Mouse (Mus musculus) MEL (cell line): ENCODE measurements at regions not wholly inside any gene's neighbourhood (a gene's known extent, or its start where the extent isn't known, plus 50 kb on each side); places are given as distances from the start of the nearest gene placed in this dataset.

ENCODE experiments used
- DNase-seq: peaks from one replicate; pipeline ENCODE4 v3.0.0; 2011; ENCODE audit warnings: low read depth, low spot score
- H3K27ac ChIP-seq: 2 replicates; pipeline ENCODE4 v1.5.1; 2012; ENCODE audit warnings: low read depth, mild to moderate bottlenecking, control low read depth, low read length, moderate library complexity; ENCODE audit not compliant: control insufficient read depth
- H3K27me3 ChIP-seq, 2 experiments: fragments of 150-350 bp in 1 of 2; sonication (generic) in 1 of 2; 2 replicates each; pipeline ENCODE4 v1.6.1; 2012; ENCODE audit warnings: low read length in 2 of 2, mild to moderate bottlenecking in 2 of 2, improper control_type of control experiment in 1 of 2, moderate library complexity in 1 of 2; ENCODE audit not compliant: insufficient read depth in 2 of 2, control insufficient read depth in 1 of 2
- H3K36me3 ChIP-seq, 2 experiments: 2 replicates each; pipeline ENCODE4 v1.6.1; 2012 to 2014; ENCODE audit warnings: low read length in 2 of 2, improper control_type of control experiment in 1 of 2, inconsistent platforms in 1 of 2, mild to moderate bottlenecking in 1 of 2; ENCODE audit not compliant: insufficient read depth in 2 of 2, control insufficient read depth in 1 of 2
- H3K4me1 ChIP-seq, 2 experiments: fragments of 150-350 bp in 1 of 2; sonication (generic) in 1 of 2; 2 replicates each; pipeline ENCODE4 v1.6.1; 2012; ENCODE audit warnings: low read length in 2 of 2, improper control_type of control experiment in 1 of 2, mild to moderate bottlenecking in 1 of 2; ENCODE audit not compliant: insufficient read depth in 2 of 2, control insufficient read depth in 1 of 2
- H3K4me3 ChIP-seq, 2 experiments: fragments of 150-350 bp in 1 of 2; sonication (generic) in 1 of 2; 2 replicates each; pipeline ENCODE4 v1.5.1; 2012; ENCODE audit warnings: low read depth in 2 of 2, low read length in 2 of 2, mild to moderate bottlenecking in 2 of 2, moderate library complexity in 2 of 2, control low read depth in 1 of 2, improper control_type of control experiment in 1 of 2; ENCODE audit not compliant: control insufficient read depth in 1 of 2, insufficient read depth in 1 of 2
- H3K79me2 ChIP-seq: 2 replicates; pipeline ENCODE4 v1.6.1; 2012; ENCODE audit warnings: mild to moderate bottlenecking, low read length, moderate library complexity; ENCODE audit not compliant: control insufficient read depth, poor library complexity, insufficient read depth
- H3K9ac ChIP-seq: 2 replicates; pipeline ENCODE4 v1.6.1; 2012; ENCODE audit warnings: low read depth, mild to moderate bottlenecking, control low read depth, low read length, moderate library complexity; ENCODE audit not compliant: control insufficient read depth, poor library complexity, severe bottlenecking
- H3K9me3 ChIP-seq: fragments of 150-350 bp; sonication (generic); replicated peaks from 2 replicates; pipeline ENCODE4 v1.6.1; 2012; ENCODE audit warnings: mild to moderate bottlenecking, low read length, improper control_type of control experiment, moderate library complexity; ENCODE audit not compliant: insufficient read depth
- BHLHE40 ChIP-seq: IDR thresholded peaks from 2 replicates; pipeline ENCODE4 v1.6.1; 2012; ENCODE audit warnings: low read depth, mild to moderate bottlenecking, inconsistent platforms, low read length, improper control_type of control experiment, borderline replicate concordance
- CHD1 ChIP-seq: IDR thresholded peaks from 2 replicates; pipeline ENCODE4 v1.6.1; 2012; ENCODE audit warnings: low read depth, mild to moderate bottlenecking, inconsistent platforms, low read length, improper control_type of control experiment
- CHD2 ChIP-seq: IDR thresholded peaks from 2 replicates; pipeline ENCODE4 v1.6.1; 2011; ENCODE audit warnings: low read length, improper control_type of control experiment
- E2F4 ChIP-seq: IDR thresholded peaks from 2 replicates; pipeline ENCODE4 v1.6.1; 2011; ENCODE audit warnings: low read depth, low read length, improper control_type of control experiment, borderline replicate concordance
- ELF1 ChIP-seq: IDR thresholded peaks from 2 replicates; pipeline ENCODE4 v1.6.1; 2014; ENCODE audit warnings: low read depth, mild to moderate bottlenecking, inconsistent platforms, low read length, improper control_type of control experiment, moderate library complexity
- EP300 ChIP-seq, 2 experiments: IDR thresholded peaks; 2 replicates each; pipeline ENCODE4 v1.6.1; 2011; ENCODE audit warnings: improper control_type of control experiment in 2 of 2, low read length in 2 of 2, low read depth in 1 of 2, mild to moderate bottlenecking in 1 of 2
- ETS1 ChIP-seq: IDR thresholded peaks from 2 replicates; pipeline ENCODE4 v1.6.1; 2012; ENCODE audit warnings: low read depth, mild to moderate bottlenecking, inconsistent platforms, low read length, improper control_type of control experiment, moderate library complexity
- GABPA ChIP-seq: IDR thresholded peaks from 2 replicates; pipeline ENCODE4 v1.6.1; 2012; ENCODE audit warnings: low read depth, mild to moderate bottlenecking, inconsistent platforms, low read length, improper control_type of control experiment, moderate library complexity
- GATA1 ChIP-seq: IDR thresholded peaks from 2 replicates; pipeline ENCODE4 v1.6.1; 2011; ENCODE audit warnings: low read depth, low read length, improper control_type of control experiment
- HCFC1 ChIP-seq: IDR thresholded peaks from 2 replicates; pipeline ENCODE4 v1.6.1; 2012; ENCODE audit warnings: low read depth, mild to moderate bottlenecking, inconsistent platforms, low read length, improper control_type of control experiment, moderate library complexity
- JUND ChIP-seq: IDR thresholded peaks from 2 replicates; pipeline ENCODE4 v1.6.1; 2011; ENCODE audit warnings: low read depth, mild to moderate bottlenecking, improper control_type of control experiment, low read length
- KAT2A ChIP-seq: conservative IDR thresholded peaks from 2 replicates; pipeline ENCODE4 v1.6.1; 2012; ENCODE audit warnings: low read depth, low read length, improper control_type of control experiment, inconsistent platforms
- MAFK ChIP-seq: IDR thresholded peaks from 2 replicates; pipeline ENCODE4 v1.6.1; 2011; ENCODE audit warnings: low read depth, mild to moderate bottlenecking, low read length, improper control_type of control experiment, borderline replicate concordance
- MAX ChIP-seq: IDR thresholded peaks from 2 replicates; pipeline ENCODE4 v1.6.1; 2011; ENCODE audit warnings: low read length, improper control_type of control experiment
- MAZ ChIP-seq: IDR thresholded peaks from 2 replicates; pipeline ENCODE4 v1.6.1; 2012; ENCODE audit warnings: low read depth, mild to moderate bottlenecking, inconsistent platforms, low read length, improper control_type of control experiment
- MEF2A ChIP-seq: IDR thresholded peaks from 2 replicates; pipeline ENCODE4 v1.6.1; 2014; ENCODE audit warnings: low read depth, mild to moderate bottlenecking, inconsistent platforms, low read length, improper control_type of control experiment; ENCODE audit not compliant: poor library complexity, insufficient replicate concordance, severe bottlenecking; ENCODE audit errors: extremely low read depth
- MYB ChIP-seq: IDR thresholded peaks from 2 replicates; pipeline ENCODE4 v1.6.1; 2011; ENCODE audit warnings: mild to moderate bottlenecking, low read depth, low read length, improper control_type of control experiment
- MYC ChIP-seq: IDR thresholded peaks from 2 replicates; pipeline ENCODE4 v1.6.1; 2011; ENCODE audit warnings: low read depth, mild to moderate bottlenecking, low read length, improper control_type of control experiment, moderate library complexity
- NELFE ChIP-seq: IDR thresholded peaks from 2 replicates; pipeline ENCODE4 v1.6.1; 2011; ENCODE audit warnings: low read depth, low read length, improper control_type of control experiment
- NRF1 ChIP-seq: IDR thresholded peaks from 2 replicates; pipeline ENCODE4 v1.6.1; 2014; ENCODE audit warnings: low read depth, mild to moderate bottlenecking, inconsistent platforms, low read length, improper control_type of control experiment, moderate library complexity; ENCODE audit not compliant: poor library complexity, insufficient read depth, severe bottlenecking
- POLR2AphosphoS2 ChIP-seq: IDR thresholded peaks from 2 replicates; pipeline ENCODE4 v1.6.1; 2011; ENCODE audit warnings: low read length, improper control_type of control experiment
- POLR2AphosphoS5 ChIP-seq: IDR thresholded peaks from 2 replicates; pipeline ENCODE4 v1.6.1; 2012; ENCODE audit warnings: low read depth, borderline replicate concordance, mild to moderate bottlenecking, inconsistent platforms, low read length, moderate library complexity, mixed read lengths
- RAD21 ChIP-seq: IDR thresholded peaks from 2 replicates; pipeline ENCODE4 v1.6.1; 2011; ENCODE audit warnings: mild to moderate bottlenecking, low read depth, low read length, improper control_type of control experiment
- RCOR1 ChIP-seq: IDR thresholded peaks from 2 replicates; pipeline ENCODE4 v1.6.1; 2012; ENCODE audit warnings: low read depth, mild to moderate bottlenecking, inconsistent platforms, low read length, improper control_type of control experiment
- SIN3A ChIP-seq: IDR thresholded peaks from 2 replicates; pipeline ENCODE4 v1.6.1; 2012; ENCODE audit warnings: low read length, improper control_type of control experiment, inconsistent platforms
- SMC3 ChIP-seq: IDR thresholded peaks from 2 replicates; pipeline ENCODE4 v1.6.1; 2011; ENCODE audit warnings: low read depth, low read length, improper control_type of control experiment
- TAL1 ChIP-seq: IDR thresholded peaks from 2 replicates; pipeline ENCODE4 v1.6.1; 2012; ENCODE audit warnings: mild to moderate bottlenecking, inconsistent platforms, low read length, moderate library complexity, mixed read lengths
- TBP ChIP-seq: IDR thresholded peaks from 2 replicates; pipeline ENCODE4 v1.8.0; 2011; ENCODE audit warnings: low read depth, low read length, improper control_type of control experiment
- UBTF ChIP-seq: IDR thresholded peaks from 2 replicates; pipeline ENCODE4 v1.6.1; 2012; ENCODE audit warnings: low read depth, mild to moderate bottlenecking, inconsistent platforms, low read length, improper control_type of control experiment, moderate library complexity, borderline replicate concordance; ENCODE audit not compliant: insufficient read depth
- USF1 ChIP-seq: IDR thresholded peaks from 2 replicates; pipeline ENCODE4 v1.6.1; 2014; ENCODE audit warnings: low read depth, mild to moderate bottlenecking, inconsistent platforms, low read length, improper control_type of control experiment, moderate library complexity
- USF2 ChIP-seq, 2 experiments: IDR thresholded peaks; 2 replicates each; pipeline ENCODE4 v1.6.1; 2011 to 2012; ENCODE audit warnings: improper control_type of control experiment in 2 of 2, low read length in 2 of 2, borderline replicate concordance in 1 of 2, inconsistent platforms in 1 of 2, low read depth in 1 of 2, mild to moderate bottlenecking in 1 of 2; ENCODE audit not compliant: insufficient read depth in 1 of 2
- ZC3H11A ChIP-seq: IDR thresholded peaks from 2 replicates; pipeline ENCODE4 v1.6.1; 2012; ENCODE audit warnings: low read depth, mild to moderate bottlenecking, inconsistent platforms, low read length, improper control_type of control experiment
- ZKSCAN1 ChIP-seq: IDR thresholded peaks from 2 replicates; pipeline ENCODE4 v1.6.1; 2012; ENCODE audit warnings: low read depth, mild to moderate bottlenecking, inconsistent platforms, low read length, improper control_type of control experiment, moderate library complexity
- ZNF384 ChIP-seq: IDR thresholded peaks from 2 replicates; pipeline ENCODE4 v1.6.1; 2012; ENCODE audit warnings: low read depth, mild to moderate bottlenecking, inconsistent platforms, low read length, improper control_type of control experiment

- TF ChIP-seq ETS1, result peak; percentile 47; the same call in 1 of the 2 replicates
Measured at GRCm38 (mm10) chr10:66907842-66908241, 188.1 kb upstream of the Jmjd1c start (continued).

DNA sequence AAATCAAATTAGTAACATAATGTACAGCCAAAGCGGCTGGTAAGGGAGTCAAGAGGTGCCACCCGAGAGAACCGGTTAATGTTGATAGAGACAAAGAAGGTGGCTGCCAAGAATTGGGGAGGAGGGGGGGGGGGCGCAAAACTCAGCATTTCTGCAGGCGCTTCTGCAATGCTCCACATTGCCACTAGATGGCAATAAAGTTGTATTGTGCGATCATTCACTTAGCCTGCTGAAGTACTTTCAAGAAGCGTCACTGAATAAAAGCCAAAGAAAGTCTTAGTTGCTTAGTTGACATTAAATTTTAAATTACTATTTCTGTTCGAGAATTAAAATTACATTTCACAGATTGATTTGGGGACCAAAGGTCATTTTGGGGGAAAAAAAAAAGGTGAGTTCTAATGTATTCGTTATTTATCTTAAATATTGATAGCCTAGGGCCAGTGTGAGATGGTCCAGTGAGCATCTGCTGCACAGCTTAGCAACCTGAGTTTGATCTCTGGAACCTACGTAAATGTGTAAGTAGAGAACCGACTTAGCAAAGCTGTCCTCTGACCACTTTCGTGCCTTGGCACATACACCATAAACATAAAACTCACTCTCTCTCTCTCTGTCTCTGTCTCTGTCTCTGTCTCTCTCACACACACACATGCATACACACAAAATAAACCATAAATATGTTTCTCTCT lies 186.6 kb upstream of the Jmjd1c start:
- H3K27ac ChIP-seq, result no peak overlapping the region
- no peaks in the 10 kb centered on the region for H3K9me3 ChIP-seq
- H3K9ac ChIP-seq, result no peak overlapping the region
- H3K36me3 ChIP-seq, result peaks cover 0 to 32% of the 10 kb centered on the region in 2 experiments; a peak in 2 of 4 replicates
- no peak overlapping the region for H3K4me3 ChIP-seq
- H3K4me1 ChIP-seq, result peaks cover 2 to 27% of the 10 kb centered on the region in 2 experiments; a peak in 3 of 4 replicates
- H3K79me2 ChIP-seq, result no peaks in the 10 kb centered on the region
- DNase-seq, result peak; percentile 79
- no peaks in the 10 kb centered on the region for H3K27me3 ChIP-seq
- TF ChIP-seq TAL1 (no peak), ELF1 (no peak), RAD21 (peak; percentile 94), MYB (no peak), CHD1 (no peak), ZNF384 (no peak), RCOR1 (no peak), MAZ (0 out of 2 replicates have a peak, but pooled peaks have one; percentile 54), SMC3 (peak; percentile 87), USF2 (IDR thresholded peaks at IDR 0.05; ENCODE audit: borderline replicate concordance in 1 of 2, insufficient read depth in 1 of 2, low read depth in 1 of 2, low read length in 2 of 2) (no peak), MYC (no peak), MAFK (0 out of 2 replicates have a peak, but pooled peaks have one; percentile 16), KAT2A (no peak), SIN3A (peak; percentile 46; the same call in 1 of the 2 replicates), ZC3H11A (peak; percentile 89), POLR2AphosphoS2 (no peak), HCFC1 (no peak), NRF1 (no peak), USF1 (no peak), JUND (no peak), MAX (no peak), EP300 (IDR thresholded peaks at IDR 0.05; ENCODE audit: low read depth in 1 of 2, low read length in 2 of 2) (no peak), NELFE (no peak), POLR2AphosphoS5 (no peak), E2F4 (no peak), TBP (0 out of 2 replicates have a peak, but pooled peaks have one; percentile 22), BHLHE40 (no peak), UBTF (no peak), ZKSCAN1 (no peak), ETS1 (no peak), GABPA (no peak), MEF2A (no peak), GATA1 (no peak), CHD2 (no peak)
